Mouse (Mus musculus) hindbrain, embryonic 14.5 days (tissue): ENCODE data around the gene Dgkb. TPM values are rescaled to one million over a fixed set of nuclear protein-coding genes. Genes with fewer than 3 reads are reported as not detected.

Experiments
- ATAC-seq: fragments of 200-750 bp; cut with Nextera tagmentation; 2 replicates; pipeline ENCODE4 v1.8.0; 2017; ENCODE audit warnings: moderate number of reproducible peaks, mild to moderate bottlenecking, moderate TSS enrichment, moderate library complexity; ENCODE audit not compliant: low FRiP score
- DNase-seq: peaks from one replicate; pipeline ENCODE4 v3.0.0-alpha.2; 2015; ENCODE audit warnings: low spot score
- H3K27ac ChIP-seq: fragments of 300-500 bp; sonication (generic); 2 replicates; pipeline ENCODE4 v1.5.1; 2014; ENCODE audit warnings: mild to moderate bottlenecking, moderate library complexity
- H3K27me3 ChIP-seq: fragments of 300-500 bp; sonication (generic); 2 replicates; pipeline ENCODE4 v1.6.1; 2014; ENCODE audit warnings: mild to moderate bottlenecking, low read length, mixed read lengths; ENCODE audit not compliant: control insufficient read depth, insufficient read depth
- H3K36me3 ChIP-seq: fragments of 300-500 bp; sonication (generic); replicated peaks from 2 replicates; pipeline ENCODE4 v1.6.1; 2014; ENCODE audit not compliant: control insufficient read depth, insufficient read depth
- H3K4me1 ChIP-seq: fragments of 300-500 bp; sonication (generic); replicated peaks from 2 replicates; pipeline ENCODE4 v1.6.1; 2014; ENCODE audit warnings: antibody characterized with exemption, low read length, mixed read lengths; ENCODE audit not compliant: control insufficient read depth, insufficient read depth
- H3K4me2 ChIP-seq: fragments of 300-500 bp; sonication (generic); replicated peaks from 2 replicates; pipeline ENCODE4 v1.6.1; 2014; ENCODE audit warnings: mild to moderate bottlenecking, moderate library complexity
- H3K4me3 ChIP-seq: fragments of 300-500 bp; sonication (generic); replicated peaks from 2 replicates; pipeline ENCODE4 v1.5.1; 2014; ENCODE audit warnings: mild to moderate bottlenecking, low read length
- H3K9ac ChIP-seq: fragments of 300-500 bp; sonication (generic); 2 replicates; pipeline ENCODE4 v1.6.1; 2014
- H3K9me3 ChIP-seq: fragments of 300-500 bp; sonication (generic); 2 replicates; pipeline ENCODE4 v1.6.1; 2016; ENCODE audit warnings: low read length; ENCODE audit not compliant: control insufficient read depth
- WGBS: fragments of 180-500 bp; shearing (Covaris S2); extraction: QIAGEN DNeasy Blood & Tissue Kit; methylation state at CpG from one replicate; pipeline ENCODE4 v1.1.7; 2014; 5-methylcytosine and 5-hydroxymethylcytosine counted together
- polyA plus RNA-seq: library from polyadenylated mRNA; unstranded; fragments of >200 nt; fragmentation: Nextera tagmentation; extraction: Ambion mirVana; gene quantifications from 2 replicates; pipeline ENCODE4 v1.2.1, GENCODE M21; 2014

Gene Dgkb
- polyA plus RNA-seq, 1 experiment from 2014 or later, result 7.5 TPM

DNA sequence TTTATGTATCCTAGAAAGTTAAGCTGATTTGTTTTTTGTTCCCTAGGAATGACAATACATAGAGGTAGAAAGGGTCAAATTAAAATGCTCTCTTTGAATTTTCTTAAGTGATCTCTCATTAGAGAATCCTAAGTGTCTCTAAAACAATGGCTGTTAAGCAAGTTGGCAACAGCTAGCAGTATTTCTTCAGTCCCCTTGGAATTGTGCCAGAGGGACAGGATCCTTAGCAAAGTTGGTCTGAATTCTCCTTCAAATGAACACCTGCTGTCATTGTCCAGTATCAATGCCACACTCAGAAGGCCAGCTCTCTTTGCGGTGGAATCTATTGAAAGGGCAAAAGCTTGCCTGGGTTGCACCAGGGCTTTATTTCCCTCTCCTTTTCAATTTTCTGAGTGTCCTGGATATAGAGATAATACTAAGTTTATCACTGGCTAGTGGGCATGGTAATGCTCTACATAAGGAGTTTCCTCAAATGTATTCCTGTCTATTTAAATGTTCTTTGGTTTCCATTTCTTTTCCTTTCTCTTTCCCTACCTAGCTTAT, 510.3 kb downstream of the Dgkb start:
- Histone ChIP-seq H3K9me3 (no peaks in the 10 kb centered on the region), H3K27me3 (no peaks in the 10 kb centered on the region), H3K4me3 (no peak overlapping the region), H3K36me3 (no peaks in the 10 kb centered on the region), H3K9ac (no peak overlapping the region), H3K4me1 (no peaks in the 10 kb centered on the region), H3K27ac (no peak overlapping the region), H3K4me2 (no peak overlapping the region)
- 35% methylated on average over 1 of the region's 1 CpGs for WGBS
- DNase-seq (no peak), ATAC-seq (no peak)

DNA sequence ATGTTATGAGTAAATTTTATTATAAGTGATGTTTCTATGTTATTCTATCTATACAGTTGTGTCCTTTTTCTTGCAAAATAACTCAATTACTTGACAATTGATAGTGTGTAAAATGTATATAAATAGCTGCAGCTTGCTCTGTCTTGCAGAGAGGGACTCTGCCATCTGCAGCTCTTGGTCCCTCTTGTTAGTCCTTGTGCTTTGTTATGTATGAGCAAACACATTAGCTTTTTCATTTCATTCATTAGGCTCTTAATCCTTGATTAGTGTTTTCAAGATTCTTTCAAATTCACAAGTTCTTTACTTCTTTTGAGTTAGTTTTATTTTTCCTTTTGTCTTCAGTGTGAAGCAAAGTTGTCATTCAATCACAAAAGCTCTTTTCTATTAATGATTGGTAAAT, 511.3 kb downstream of the Dgkb start:
- Histone ChIP-seq H3K4me3 (no peak overlapping the region), H3K9me3 (no peaks in the 10 kb centered on the region), H3K4me1 (no peaks in the 10 kb centered on the region), H3K27me3 (no peaks in the 10 kb centered on the region), H3K4me2 (no peak overlapping the region), H3K27ac (no peak overlapping the region), H3K36me3 (no peaks in the 10 kb centered on the region), H3K9ac (no peak overlapping the region)
- DNase-seq (no peak), ATAC-seq (no peak)

DNA sequence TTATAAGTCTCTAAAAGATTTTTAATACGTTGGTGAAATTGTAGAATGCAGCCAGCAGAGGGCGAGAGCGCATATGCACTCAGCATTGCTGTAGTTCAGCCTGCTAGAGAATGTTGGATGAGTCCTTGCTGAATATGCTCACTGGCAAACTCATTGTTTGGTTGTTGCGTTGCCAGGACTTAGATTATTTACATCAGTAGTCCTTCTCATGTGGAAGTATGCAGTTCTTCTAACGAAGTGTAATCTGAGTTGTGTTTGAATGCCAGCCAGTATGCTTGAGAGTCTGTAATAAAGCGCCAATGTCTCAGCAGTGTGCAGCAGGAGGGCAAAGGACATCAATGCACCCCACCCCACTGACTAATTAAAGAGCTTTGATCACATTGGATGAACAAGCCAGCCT, 525.1 kb downstream of the Dgkb start:
- Histone ChIP-seq H3K4me3 (no peak overlapping the region), H3K4me1 (no peaks in the 10 kb centered on the region), H3K4me2 (peak overlapping the region; percentile 34), H3K27me3 (no peaks in the 10 kb centered on the region), H3K36me3 (no peaks in the 10 kb centered on the region), H3K9me3 (no peaks in the 10 kb centered on the region), H3K27ac (no peak overlapping the region), H3K9ac (no peak overlapping the region)
- WGBS, result 8% methylated on average over 6 of the region's 6 CpGs
- DNase-seq (peak; percentile 88), ATAC-seq (peak; percentile 88)

DNA sequence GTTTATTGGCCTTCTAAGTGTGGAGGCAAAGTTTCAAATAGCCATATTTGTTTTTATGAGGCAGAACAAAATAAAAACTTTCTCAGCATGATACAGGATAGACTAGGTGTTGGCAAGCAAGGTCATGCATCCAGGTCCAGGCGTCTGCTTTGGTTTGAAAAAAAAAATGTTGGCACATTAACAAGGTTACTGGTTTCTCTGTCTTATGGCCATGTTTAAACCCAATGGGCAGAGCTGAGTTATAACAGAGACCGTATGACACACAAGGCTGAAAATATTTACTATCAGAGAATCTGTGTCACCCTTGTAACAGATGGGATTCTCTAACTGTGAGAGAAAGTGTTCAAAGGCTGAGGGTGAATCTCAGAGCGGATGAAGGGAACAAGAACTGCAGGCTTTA, 535.0 kb downstream of the Dgkb start:
- H3K4me1 ChIP-seq, result no peaks in the 10 kb centered on the region
- ATAC-seq (no peak), DNase-seq (no peak)
- no peak overlapping the region for H3K4me2 ChIP-seq
- H3K27ac ChIP-seq, result no peak overlapping the region
- H3K36me3 ChIP-seq, result no peaks in the 10 kb centered on the region
- no peaks in the 10 kb centered on the region for H3K9me3 ChIP-seq
- 85% methylated on average over 3 of the region's 3 CpGs for WGBS
- no peak overlapping the region for H3K9ac ChIP-seq
- H3K27me3 ChIP-seq, result no peaks in the 10 kb centered on the region
- no peak overlapping the region for H3K4me3 ChIP-seq

DNA sequence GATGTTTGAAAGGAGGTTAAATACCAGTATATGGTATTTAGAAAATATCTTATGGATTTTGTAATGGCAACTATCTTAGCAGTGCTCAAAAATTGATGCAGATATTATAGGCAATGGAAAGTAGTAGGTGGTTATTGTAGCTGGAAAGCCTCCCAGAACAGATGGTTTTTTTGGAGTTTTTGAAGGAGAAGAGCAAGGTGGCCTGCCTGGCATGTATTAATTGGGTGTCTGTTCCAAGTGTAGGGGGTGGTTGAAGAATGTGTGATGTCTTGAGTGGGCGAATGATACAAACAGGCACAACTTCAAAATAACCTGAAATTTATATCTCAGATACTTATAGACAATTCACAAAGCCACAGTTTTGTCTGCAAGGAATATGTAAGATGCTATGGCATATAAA, 538.9 kb downstream of the Dgkb start:
- Histone ChIP-seq H3K36me3 (no peaks in the 10 kb centered on the region), H3K4me3 (no peak overlapping the region), H3K27me3 (no peaks in the 10 kb centered on the region), H3K9me3 (0 out of 2 replicates have a peak, but pooled peaks cover 3% of the 10 kb centered on the region), H3K27ac (no peak overlapping the region), H3K9ac (no peak overlapping the region), H3K4me2 (no peak overlapping the region), H3K4me1 (no peaks in the 10 kb centered on the region)
- no peak for ATAC-seq
- 92% methylated on average over 1 of the region's 1 CpGs for WGBS
- no peak for DNase-seq

DNA sequence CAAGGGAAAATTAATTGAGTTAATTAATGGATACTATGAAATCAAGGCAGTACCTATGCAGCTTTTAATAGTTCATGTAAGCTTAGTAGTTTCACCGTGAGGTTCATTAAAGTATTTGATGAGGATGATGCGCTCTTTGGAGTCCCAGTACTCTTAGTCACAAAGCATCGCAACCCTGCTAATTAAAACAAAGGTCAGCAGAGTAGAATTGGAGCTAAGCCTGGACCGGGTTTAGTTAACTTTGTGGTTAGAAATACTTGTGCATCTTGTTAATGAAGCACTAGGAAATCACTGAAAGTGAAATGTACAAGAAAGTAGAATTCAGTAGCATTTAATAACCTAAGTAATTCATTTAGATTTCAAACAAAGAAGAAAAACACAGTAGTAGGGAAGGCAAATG, 544.0 kb downstream of the Dgkb start:
- no peak for DNase-seq
- H3K4me2 ChIP-seq, result no peak overlapping the region
- no peak for ATAC-seq
- no peak overlapping the region for H3K4me3 ChIP-seq
- H3K9me3 ChIP-seq, result 0 out of 2 replicates have a peak, but pooled peaks cover 3% of the 10 kb centered on the region
- H3K9ac ChIP-seq, result no peak overlapping the region
- no peaks in the 10 kb centered on the region for H3K4me1 ChIP-seq
- 91% methylated on average over 4 of the region's 4 CpGs for WGBS
- H3K36me3 ChIP-seq, result no peaks in the 10 kb centered on the region
- no peaks in the 10 kb centered on the region for H3K27me3 ChIP-seq
- H3K27ac ChIP-seq, result no peak overlapping the region

DNA sequence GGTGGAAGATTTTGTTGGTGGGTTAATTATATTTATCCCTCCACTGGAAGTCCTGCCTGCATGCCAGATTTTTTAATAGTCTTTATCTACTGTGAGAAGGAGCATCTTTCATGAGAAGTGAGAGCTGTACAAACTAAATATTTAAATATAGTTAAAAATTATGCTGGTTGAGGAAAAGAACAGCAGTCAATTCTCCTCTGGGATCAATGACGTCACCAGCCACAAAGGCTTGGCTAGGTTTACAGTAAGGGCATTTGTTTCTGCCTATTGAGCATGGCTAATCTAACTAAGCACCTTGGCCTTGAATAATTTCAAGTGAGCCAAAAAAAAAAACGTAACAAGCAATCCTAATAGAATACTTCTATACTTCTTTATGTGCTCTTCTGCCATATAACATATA, 554.1 kb downstream of the Dgkb start:
- Histone ChIP-seq H3K4me2 (no peak overlapping the region), H3K27me3 (no peaks in the 10 kb centered on the region), H3K36me3 (no peaks in the 10 kb centered on the region), H3K27ac (no peak overlapping the region), H3K9ac (no peak overlapping the region), H3K4me1 (no peaks in the 10 kb centered on the region), H3K9me3 (no peaks in the 10 kb centered on the region), H3K4me3 (no peak overlapping the region)
- DNase-seq (no peak), ATAC-seq (no peak)
- WGBS, result 47% methylated on average over 2 of the region's 2 CpGs

DNA sequence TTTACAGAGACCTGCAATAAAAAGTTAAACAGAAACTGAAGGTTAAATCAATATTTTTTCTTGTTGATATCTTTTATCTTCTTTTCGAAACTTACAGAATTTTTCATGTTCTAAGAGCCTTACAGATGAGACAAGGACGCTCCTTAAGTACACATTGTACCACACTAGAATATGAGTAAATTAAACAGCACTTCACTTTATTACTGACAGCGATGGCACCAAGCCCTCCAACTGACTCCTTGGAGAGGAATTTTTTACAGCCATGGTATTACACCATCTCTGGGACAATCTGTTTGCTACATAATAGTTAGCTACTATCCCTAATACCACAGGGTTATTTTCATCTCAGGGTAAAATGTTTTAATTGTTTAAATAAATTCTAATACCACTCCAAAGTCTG, 556.6 kb downstream of the Dgkb start:
- no peaks in the 10 kb centered on the region for H3K27me3 ChIP-seq
- H3K9ac ChIP-seq, result no peak overlapping the region
- DNase-seq, result no peak
- no peaks in the 10 kb centered on the region for H3K4me1 ChIP-seq
- H3K36me3 ChIP-seq, result no peaks in the 10 kb centered on the region
- no peak for ATAC-seq
- H3K4me3 ChIP-seq, result no peak overlapping the region
- 89% methylated on average over 3 of the region's 3 CpGs for WGBS
- H3K9me3 ChIP-seq, result no peaks in the 10 kb centered on the region
- H3K4me2 ChIP-seq, result no peak overlapping the region
- H3K27ac ChIP-seq, result no peak overlapping the region

DNA sequence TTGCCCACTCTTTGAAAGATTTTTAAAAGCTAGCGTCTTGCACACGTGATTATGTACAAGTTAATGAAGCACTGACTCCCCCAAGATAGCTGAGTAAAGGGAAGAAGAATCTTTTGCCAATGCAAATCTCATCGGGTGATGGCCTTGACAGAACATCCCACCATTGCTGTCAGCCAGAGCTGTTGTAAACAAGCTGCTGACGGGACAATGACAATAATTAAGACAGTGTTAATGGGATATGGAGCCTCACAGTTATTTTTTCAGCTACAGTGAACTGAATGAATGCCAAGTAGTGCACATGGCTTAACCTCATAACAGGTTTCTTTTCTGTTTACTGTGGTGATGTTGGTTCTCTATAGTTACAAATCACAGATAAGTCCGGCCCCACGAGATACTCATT, 568.4 kb downstream of the Dgkb start:
- Histone ChIP-seq H3K4me1 (no peaks in the 10 kb centered on the region), H3K27ac (no peak overlapping the region), H3K4me3 (no peak overlapping the region), H3K36me3 (no peaks in the 10 kb centered on the region), H3K9me3 (no peaks in the 10 kb centered on the region), H3K4me2 (no peak overlapping the region), H3K27me3 (no peaks in the 10 kb centered on the region; the same call in 1 of the 2 replicates), H3K9ac (no peak overlapping the region)
- DNase-seq (no peak), ATAC-seq (no peak)
- WGBS, result 75% methylated on average over 6 of the region's 6 CpGs

DNA sequence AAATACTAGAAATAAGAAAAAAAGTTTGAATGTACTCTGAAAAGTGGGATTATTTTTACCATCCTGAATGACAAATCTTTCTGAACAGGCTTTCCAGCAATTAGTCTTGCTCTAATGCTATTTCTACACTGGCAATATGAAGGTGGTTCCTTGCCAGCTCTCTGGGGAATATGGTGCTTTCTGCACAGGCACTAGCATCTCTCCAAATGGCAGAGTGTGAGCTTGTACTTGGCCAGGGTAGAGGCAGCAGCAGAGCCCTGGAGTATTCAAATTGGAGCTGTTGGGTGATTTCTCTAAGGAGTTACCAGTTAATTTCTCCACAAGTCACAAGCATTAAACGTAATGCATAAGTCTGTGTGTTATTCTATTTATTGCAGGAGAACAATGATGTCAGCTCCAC, 569.5 kb downstream of the Dgkb start:
- no peak for ATAC-seq
- H3K4me1 ChIP-seq, result no peaks in the 10 kb centered on the region
- H3K36me3 ChIP-seq, result no peaks in the 10 kb centered on the region
- H3K9ac ChIP-seq, result no peak overlapping the region
- WGBS, result 67% methylated on average over 1 of the region's 1 CpGs
- H3K9me3 ChIP-seq, result no peaks in the 10 kb centered on the region
- no peak overlapping the region for H3K27ac ChIP-seq
- no peaks in the 10 kb centered on the region; the same call in 1 of the 2 replicates for H3K27me3 ChIP-seq
- H3K4me2 ChIP-seq, result no peak overlapping the region
- DNase-seq, result no peak
- no peak overlapping the region for H3K4me3 ChIP-seq
